Mouse (Mus musculus) heart, embryonic 11.5 days (tissue): ENCODE measurements around the gene Rab7. TPM values are rescaled to one million over a fixed set of nuclear protein-coding genes. Genes with fewer than 3 reads are reported as not detected.
A peak's percentile ranks its signal among the peaks of the same experiment; 100 is the strongest.

Experiments used
- ATAC-seq: fragments of 200-750 bp; cut with Nextera tagmentation; replicated peaks from 2 replicates; pipeline ENCODE4 v1.8.0; 2017; ENCODE audit warnings: moderate library complexity; ENCODE audit not compliant: insufficient number of reproducible peaks, low FRiP score, low TSS enrichment
- H3K27ac ChIP-seq: fragments of 300-500 bp; sonication (generic); 2 replicates; pipeline ENCODE4 v1.5.1; 2014; ENCODE audit warnings: mild to moderate bottlenecking, low read depth, low read length
- H3K27me3 ChIP-seq: fragments of 300-500 bp; sonication (generic); 2 replicates; pipeline ENCODE4 v1.6.1; 2014; ENCODE audit warnings: mild to moderate bottlenecking, low read length, mixed read lengths; ENCODE audit not compliant: control insufficient read depth, insufficient read depth
- H3K36me3 ChIP-seq: fragments of 300-500 bp; sonication (generic); 2 replicates; pipeline ENCODE4 v1.6.1; 2014; ENCODE audit warnings: mild to moderate bottlenecking, low read length, moderate library complexity, mixed read lengths; ENCODE audit not compliant: control insufficient read depth, insufficient read depth
- H3K4me1 ChIP-seq: fragments of 300-500 bp; sonication (generic); 2 replicates; pipeline ENCODE4 v1.6.1; 2014; ENCODE audit warnings: low read length; ENCODE audit not compliant: control insufficient read depth, insufficient read depth
- H3K4me2 ChIP-seq: fragments of 300-500 bp; sonication (generic); 2 replicates; pipeline ENCODE4 v1.6.1; 2014; ENCODE audit warnings: mild to moderate bottlenecking, moderate library complexity
- H3K4me3 ChIP-seq: fragments of 300-500 bp; sonication (generic); 2 replicates; pipeline ENCODE4 v1.5.1; 2014; ENCODE audit warnings: low read depth, low read length
- H3K9ac ChIP-seq: fragments of 300-500 bp; sonication (generic); 2 replicates; pipeline ENCODE4 v1.6.1; 2014; ENCODE audit warnings: mild to moderate bottlenecking, low read depth, low read length, moderate library complexity
- H3K9me3 ChIP-seq: fragments of 300-500 bp; sonication (generic); replicated peaks from 2 replicates; pipeline ENCODE4 v1.6.1; 2016; ENCODE audit warnings: low read length; ENCODE audit not compliant: control insufficient read depth
- WGBS: fragments of 180-500 bp; shearing (Covaris S2); extraction: QIAGEN DNeasy Blood & Tissue Kit; methylation state at CpG from one replicate; pipeline ENCODE4 v1.1.7; 2014; ENCODE audit not compliant: insufficient replicate concordance; 5-methylcytosine and 5-hydroxymethylcytosine counted together
- polyA plus RNA-seq: library from polyadenylated mRNA; unstranded; fragments of >200 nt; fragmentation: Nextera tagmentation; extraction: Ambion mirVana; gene quantifications from 2 replicates; pipeline ENCODE4 v1.2.1, GENCODE M21; 2014

Gene Rab7
- 227 and 245 TPM in 2 replicates for polyA plus RNA-seq

- peak within 1 kb of the TSS; percentile 87 for H3K27ac ChIP-seq
- H3K9me3 ChIP-seq, result no peaks in the 10 kb centered on the region
- WGBS, result under 1% methylated on average over 79 of the region's 82 CpGs
- H3K4me2 ChIP-seq, result peak within 1 kb of the TSS; percentile 97
- peaks cover 27% of the 10 kb centered on the region for H3K4me1 ChIP-seq
- no peaks in the 10 kb centered on the region for H3K27me3 ChIP-seq
- H3K36me3 ChIP-seq, result no peaks in the 10 kb centered on the region; the same call in 1 of the 2 replicates
- peak within 1 kb of the TSS; percentile 99 for H3K9ac ChIP-seq
- peak; percentile 96 for ATAC-seq
- peak within 1 kb of the TSS; percentile 97 for H3K4me3 ChIP-seq
Observed at GRCm38 (mm10) chr6:88044577-88045405, at the start of gene Rab7. TSS of gene Rab7 (minus strand) at chr6:88045270.

- no peaks in the 10 kb centered on the region for H3K27me3 ChIP-seq
- no peak overlapping the region for H3K4me3 ChIP-seq
- H3K9me3 ChIP-seq, result no peaks in the 10 kb centered on the region
- H3K4me1 ChIP-seq, result peaks cover 14% of the 10 kb centered on the region
- H3K36me3 ChIP-seq, result peaks cover 22% of the 10 kb centered on the region
- no peak for ATAC-seq
- no peak overlapping the region for H3K4me2 ChIP-seq
- WGBS, result 43% methylated on average over 1 of the region's 1 CpGs
- H3K9ac ChIP-seq, result no peak overlapping the region
- no peak overlapping the region for H3K27ac ChIP-seq
Observed at GRCm38 (mm10) chr6:88088971-88089370, 43.9 kb upstream of the Rab7 start.

- Histone ChIP-seq H3K27ac (peak within 1 kb of the TSS; percentile 54; the same call in 1 of the 2 replicates), H3K4me2 (peak within 1 kb of the TSS; percentile 81), H3K36me3 (no peaks in the 10 kb centered on the region), H3K27me3 (no peaks in the 10 kb centered on the region; the same call in 1 of the 2 replicates), H3K4me3 (peak within 1 kb of the TSS; percentile 93), H3K9me3 (no peaks in the 10 kb centered on the region), H3K9ac (peak within 1 kb of the TSS; percentile 94), H3K4me1 (peaks cover 14% of the 10 kb centered on the region)
- ATAC-seq, result peak; percentile 93
- WGBS, result under 1% methylated on average over 71 of the region's 71 CpGs
Observed at GRCm38 (mm10) chr6:88084278-88085151, 39.4 kb upstream of the Rab7 start, which contains the start of gene Rpn1. TSS of gene Rpn1 (plus strand) at chr6:88084482.

GRCm38 (mm10) chr6:88083672-88084071, 38.6 kb upstream of the Rab7 start:
- H3K4me2 ChIP-seq, result peak overlapping the region; percentile 81
- no peaks in the 10 kb centered on the region for H3K36me3 ChIP-seq
- 0 out of 2 replicates have a peak overlapping the region, but pooled peaks have one; percentile 94 for H3K9ac ChIP-seq
- 62% methylated on average over 3 of the region's 3 CpGs for WGBS
- H3K9me3 ChIP-seq, result no peaks in the 10 kb centered on the region
- H3K4me1 ChIP-seq, result peaks cover 14% of the 10 kb centered on the region
- no peak for ATAC-seq
- peak overlapping the region; percentile 93; the same call in 1 of the 2 replicates for H3K4me3 ChIP-seq
- H3K27me3 ChIP-seq, result no peaks in the 10 kb centered on the region; the same call in 1 of the 2 replicates
- H3K27ac ChIP-seq, result no peak overlapping the region

GRCm38 (mm10) chr6:88083095-88083494, 38.0 kb upstream of the Rab7 start:
- no peaks in the 10 kb centered on the region; the same call in 1 of the 2 replicates for H3K27me3 ChIP-seq
- H3K4me1 ChIP-seq, result peaks cover 14% of the 10 kb centered on the region
- H3K27ac ChIP-seq, result no peak overlapping the region
- H3K4me2 ChIP-seq, result no peak overlapping the region
- ATAC-seq, result no peak
- WGBS, result 85% methylated on average over 7 of the region's 7 CpGs
- no peak overlapping the region for H3K9ac ChIP-seq
- no peak overlapping the region for H3K4me3 ChIP-seq
- H3K9me3 ChIP-seq, result no peaks in the 10 kb centered on the region
- H3K36me3 ChIP-seq, result no peaks in the 10 kb centered on the region

GRCm38 (mm10) chr6:88075960-88076517, 31.0 kb upstream of the Rab7 start:
- 61% methylated on average over 1 of the region's 1 CpGs for WGBS
- H3K4me2 ChIP-seq, result no peak overlapping the region

GRCm38 (mm10) chr6:88074752-88075554, 29.9 kb upstream of the Rab7 start:
- Histone ChIP-seq H3K27me3 (no peaks in the 10 kb centered on the region; the same call in 1 of the 2 replicates), H3K9ac (peak overlapping the region; percentile 52), H3K9me3 (no peaks in the 10 kb centered on the region), H3K4me3 (peak overlapping the region; percentile 27), H3K4me1 (no peaks in the 10 kb centered on the region), H3K27ac (peak overlapping the region; percentile 54), H3K36me3 (no peaks in the 10 kb centered on the region), H3K4me2 (peak overlapping the region; percentile 59)
- peak; percentile 93 for ATAC-seq
- 3% methylated on average over 32 of the region's 32 CpGs for WGBS

More at GRCm38 (mm10) chr6:88075960-88076517, 31.0 kb upstream of the Rab7 start:
- no peaks in the 10 kb centered on the region; the same call in 1 of the 2 replicates for H3K27me3 ChIP-seq
- no peaks in the 10 kb centered on the region for H3K4me1 ChIP-seq
- H3K9me3 ChIP-seq, result no peaks in the 10 kb centered on the region
- no peak overlapping the region for H3K4me3 ChIP-seq
- no peak overlapping the region for H3K27ac ChIP-seq
- H3K9ac ChIP-seq, result no peak overlapping the region
- H3K36me3 ChIP-seq, result no peaks in the 10 kb centered on the region
- no peak for ATAC-seq
